Mouse (Mus musculus) heart, embryonic 10.5 days (tissue): ENCODE data around the gene Scrt2. TPM values are rescaled to one million over a fixed set of nuclear protein-coding genes. Genes with fewer than 3 reads are reported as not detected.
A peak's percentile ranks its signal among the peaks of the same experiment; 100 is the strongest.

Source experiments
- DNase-seq: peaks from one replicate; pipeline ENCODE4 v3.0.0-alpha.2; 2017; ENCODE audit warnings: low spot score
- H3K27ac ChIP-seq: fragments of 300-500 bp; sonication (generic); 2 replicates; pipeline ENCODE4 v1.5.1; 2016; ENCODE audit warnings: mild to moderate bottlenecking
- H3K27me3 ChIP-seq: fragments of 300-500 bp; sonication (generic); 2 replicates; pipeline ENCODE4 v1.6.1; 2016; ENCODE audit warnings: mild to moderate bottlenecking; ENCODE audit not compliant: poor library complexity, insufficient read depth, severe bottlenecking
- H3K36me3 ChIP-seq: fragments of 300-500 bp; sonication (generic); 2 replicates; pipeline ENCODE4 v1.6.1; 2016; ENCODE audit warnings: mild to moderate bottlenecking, moderate library complexity
- H3K4me1 ChIP-seq: fragments of 300-500 bp; sonication (generic); 2 replicates; pipeline ENCODE4 v1.6.1; 2016; ENCODE audit warnings: mild to moderate bottlenecking
- H3K4me3 ChIP-seq: fragments of 300-500 bp; sonication (generic); 2 replicates; pipeline ENCODE4 v1.5.1; 2016; ENCODE audit warnings: mild to moderate bottlenecking, moderate library complexity
- H3K9me3 ChIP-seq: fragments of 300-500 bp; sonication (generic); 2 replicates; pipeline ENCODE4 v1.6.1; 2016; ENCODE audit warnings: mild to moderate bottlenecking, moderate library complexity
- WGBS: fragments of 180-500 bp; shearing (Covaris S2); methylation state at CpG from one replicate; pipeline ENCODE4 v1.1.7; 2016; 5-methylcytosine and 5-hydroxymethylcytosine counted together
- polyA plus RNA-seq: library from polyadenylated mRNA; unstranded; fragments of >200 nt; fragmentation: Nextera tagmentation; extraction: Ambion mirVana; gene quantifications from 2 replicates; pipeline ENCODE4 v1.2.1, GENCODE M21; 2016

The Scrt2 gene
- polyA plus RNA-seq, 1 experiment from 2014 or later = not detected

- Histone ChIP-seq H3K27ac (peak within 1 kb of the TSS; percentile 69), H3K36me3 (no peaks in the 10 kb centered on the region), H3K27me3 (peaks cover 92% of the 10 kb centered on the region), H3K4me3 (peak within 1 kb of the TSS; percentile 66), H3K9me3 (no peaks in the 10 kb centered on the region), H3K4me1 (peaks cover 32% of the 10 kb centered on the region)
- WGBS = under 1% methylated on average over 114 of the region's 118 CpGs
- peak; percentile 75 for DNase-seq
Observed at GRCm38 (mm10) chr2:152143279-152144157, 62.2 kb downstream of the Scrt2 start, which contains the start of gene Tcf15. Gene Tcf15 (plus strand): TSS chr2:152143561.

- Histone ChIP-seq H3K36me3 (no peaks in the 10 kb centered on the region), H3K4me1 (peaks cover 32% of the 10 kb centered on the region), H3K27me3 (peaks cover 96% of the 10 kb centered on the region), H3K27ac (0 out of 2 replicates have a peak overlapping the region, but pooled peaks have one; percentile 69), H3K4me3 (peak overlapping the region; percentile 66), H3K9me3 (no peaks in the 10 kb centered on the region)
- no peak for DNase-seq
- WGBS = 16% methylated on average over 9 of the region's 9 CpGs
Observed at GRCm38 (mm10) chr2:152144158-152144450, 62.8 kb downstream of the Scrt2 start.

- peak overlapping the region; percentile 66; the same call in 1 of the 2 replicates for H3K4me3 ChIP-seq
- peaks cover 32% of the 10 kb centered on the region for H3K4me1 ChIP-seq
- H3K36me3 ChIP-seq = no peaks in the 10 kb centered on the region
- H3K27me3 ChIP-seq = peaks cover 92% of the 10 kb centered on the region
- DNase-seq = no peak
- no peaks in the 10 kb centered on the region for H3K9me3 ChIP-seq
- 67% methylated on average over 5 of the region's 5 CpGs for WGBS
- H3K27ac ChIP-seq = no peak overlapping the region
Observed at GRCm38 (mm10) chr2:152144501-152144900, 63.2 kb downstream of the Scrt2 start.

Other genes with a start within 250 kb of the Scrt2 start
- 0.22 and 4.2 TPM in 2 replicates for gene Rspo4, start 238.6 kb upstream of the Scrt2 start, polyA plus RNA-seq
- gene Angpt4, start 170.3 kb upstream of the Scrt2 start, polyA plus RNA-seq = 0.48 and 1.1 TPM in 2 replicates
- gene Fam110a, start 101.3 kb upstream of the Scrt2 start, polyA plus RNA-seq = 11.4 and 16.3 TPM in 2 replicates
- gene Slc52a3, start 85.0 kb upstream of the Scrt2 start, polyA plus RNA-seq = 1.2 and 1.3 TPM in 2 replicates
- gene Srxn1, start 24.0 kb downstream of the Scrt2 start, polyA plus RNA-seq = 8.1 and 9.1 TPM in 2 replicates
- 1.9 and 7.2 TPM in 2 replicates for gene Tcf15, start 62.0 kb downstream of the Scrt2 start, polyA plus RNA-seq
- 64.0 and 67.0 TPM in 2 replicates for gene Csnk2a1, start 145.3 kb downstream of the Scrt2 start, polyA plus RNA-seq
- gene Tbc1d20, start 212.3 kb downstream of the Scrt2 start, polyA plus RNA-seq = 29.6 and 34.6 TPM in 2 replicates